Mouse (Mus musculus): ENCODE results near the gene Il31.
"Not testable (repeated sequence)": the region's sequence is repeated elsewhere in the genome, so short reads cannot be mapped to it uniquely, and the experiment has no call there.

Il31 gene

DNA sequence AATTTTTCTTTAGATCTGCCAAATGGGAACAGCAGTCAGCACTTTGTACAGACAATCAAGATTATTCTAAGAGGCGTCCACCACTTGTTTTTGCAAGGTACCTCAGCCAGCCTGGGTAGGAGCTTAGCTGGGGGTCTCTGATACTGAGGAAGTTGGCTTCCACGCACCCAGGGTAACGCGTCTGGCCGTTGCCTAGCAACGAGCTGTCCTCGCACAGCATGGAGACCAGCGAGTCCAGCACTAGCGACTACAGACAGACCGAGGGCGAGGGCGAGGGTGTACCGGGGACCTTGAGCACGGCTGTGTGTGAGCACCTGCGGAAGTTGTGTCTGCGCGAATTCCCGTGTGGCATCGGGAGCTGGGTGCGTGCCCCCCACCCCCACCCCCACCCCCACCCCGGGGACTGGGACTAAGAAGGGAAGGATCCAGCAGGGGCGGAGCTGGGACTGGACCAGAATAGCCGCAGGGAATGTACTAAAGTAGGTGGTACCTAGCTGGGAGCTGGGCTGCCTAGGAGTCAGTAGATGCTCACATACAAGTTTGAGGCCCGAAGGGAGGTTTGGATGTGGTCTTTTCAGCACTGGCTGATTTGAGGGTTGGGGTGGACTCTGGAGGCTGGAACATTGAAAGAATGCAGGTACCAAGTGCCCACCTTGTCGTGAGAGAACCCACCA, at the start of gene Il31, which contains the start of gene Lrrc43:
Il31 (minus strand) TSS at position 378 of the 674 bp plus-strand sequence.
Lrrc43 (plus strand) TSS at position 194 of the 674 bp plus-strand sequence.
- DNase-seq (ENCODE audit: low spot score) = no peak

DNA sequence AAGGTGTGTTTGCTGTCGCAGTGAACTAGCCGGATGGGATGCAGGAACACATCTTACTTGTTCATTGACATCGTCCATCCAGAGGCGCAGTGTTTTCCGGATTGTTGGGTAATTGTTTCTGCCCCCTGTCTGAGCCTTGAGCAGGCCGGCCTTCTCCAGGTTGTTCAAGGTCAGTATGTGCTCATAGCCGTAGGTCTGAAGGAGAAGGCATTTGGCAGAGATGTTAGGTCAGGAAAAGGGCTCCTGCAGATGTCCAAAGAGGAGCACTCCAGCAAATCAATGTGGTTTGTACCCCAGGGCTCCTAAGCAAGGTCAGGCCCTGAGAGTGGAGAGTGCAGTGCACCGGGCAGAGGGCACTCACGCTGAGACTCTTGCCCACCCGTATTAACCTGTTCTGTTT, 44.5 kb upstream of the Il31 start:
- DNase-seq (ENCODE audit: low spot score) = peak; percentile 7

DNA sequence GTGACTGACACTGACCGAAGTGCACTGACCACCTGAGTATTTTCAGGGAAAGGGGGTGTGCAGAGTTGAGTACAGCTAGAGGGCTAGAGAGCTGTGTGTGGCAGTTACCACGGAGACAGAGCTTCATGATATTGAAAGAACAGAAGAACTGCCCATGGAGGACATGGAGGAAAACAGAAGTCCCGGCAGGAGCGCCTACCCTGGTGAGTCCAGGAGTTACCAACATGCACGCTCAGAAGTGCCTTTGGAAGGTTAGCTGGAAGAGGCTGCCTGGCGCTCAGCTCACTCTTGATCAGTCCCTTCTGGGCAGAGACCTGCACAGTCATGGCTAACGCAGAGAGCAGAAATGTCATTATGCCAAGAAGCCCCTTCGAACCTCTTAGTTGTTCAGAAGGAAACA, 40.8 kb upstream of the Il31 start:
- peak; percentile 1 for DNase-seq (ENCODE audit: low spot score)

- DNase-seq (ENCODE audit: low spot score) = peak; percentile 3
These were observed 39.4 kb upstream of the Il31 start for GRCm38 (mm10) chr5:123528641-123529040.

DNA sequence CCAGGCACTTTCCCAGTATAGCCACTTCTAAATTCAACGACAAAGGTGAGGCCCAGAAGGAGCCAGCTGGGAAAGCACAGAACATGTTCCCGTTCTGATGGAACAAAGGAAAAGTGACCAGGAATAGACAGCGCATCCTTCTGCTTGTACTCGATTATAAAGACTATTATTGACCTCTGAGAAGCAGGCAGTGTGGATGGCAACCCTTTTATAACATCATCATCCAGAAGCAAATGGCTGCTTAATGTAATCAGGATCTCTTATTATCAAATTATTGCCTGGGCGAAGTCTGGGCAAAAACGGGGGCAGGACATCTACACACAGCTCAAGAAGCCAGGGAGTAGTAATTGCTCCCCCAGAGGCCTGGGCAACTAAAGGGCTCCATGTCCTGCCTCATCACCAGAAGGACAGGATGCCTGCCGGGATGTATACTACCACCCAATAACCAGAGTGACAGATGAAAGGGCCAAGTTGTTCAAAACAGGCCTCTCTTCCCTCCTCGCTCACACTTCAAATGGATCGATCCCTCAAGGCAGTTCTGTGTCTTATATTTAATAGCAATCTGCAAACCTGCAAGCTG, 36.7 kb upstream of the Il31 start:
- no peak for DNase-seq (ENCODE audit: low spot score)

- no peak for DNase-seq (ENCODE audit: low spot score)
These were observed 36.0 kb upstream of the Il31 start, which contains the start of gene Gm49027 for GRCm38 (mm10) chr5:123525281-123525680. Gene Gm49027 (minus strand): TSS chr5:123525488.

DNA sequence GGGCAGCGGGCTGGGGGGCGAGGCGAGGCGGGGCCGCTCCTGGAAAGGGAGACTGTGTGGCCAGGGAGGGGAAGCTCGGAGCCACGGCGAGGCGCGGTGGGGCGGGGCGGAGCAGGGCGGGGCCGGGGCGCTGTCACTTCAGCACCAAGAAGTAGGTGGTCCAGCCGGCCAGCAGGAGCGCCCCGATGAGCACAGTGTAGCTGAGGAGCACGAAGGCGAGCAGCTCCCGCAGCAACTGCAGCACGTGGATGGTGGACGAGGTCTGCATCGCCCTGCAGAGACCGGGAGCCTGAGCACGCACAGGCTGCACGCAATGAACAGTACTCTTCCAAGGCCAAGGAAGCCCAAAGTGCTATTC, 35.1 kb upstream of the Il31 start:
- no peak for DNase-seq (ENCODE audit: low spot score)

DNA sequence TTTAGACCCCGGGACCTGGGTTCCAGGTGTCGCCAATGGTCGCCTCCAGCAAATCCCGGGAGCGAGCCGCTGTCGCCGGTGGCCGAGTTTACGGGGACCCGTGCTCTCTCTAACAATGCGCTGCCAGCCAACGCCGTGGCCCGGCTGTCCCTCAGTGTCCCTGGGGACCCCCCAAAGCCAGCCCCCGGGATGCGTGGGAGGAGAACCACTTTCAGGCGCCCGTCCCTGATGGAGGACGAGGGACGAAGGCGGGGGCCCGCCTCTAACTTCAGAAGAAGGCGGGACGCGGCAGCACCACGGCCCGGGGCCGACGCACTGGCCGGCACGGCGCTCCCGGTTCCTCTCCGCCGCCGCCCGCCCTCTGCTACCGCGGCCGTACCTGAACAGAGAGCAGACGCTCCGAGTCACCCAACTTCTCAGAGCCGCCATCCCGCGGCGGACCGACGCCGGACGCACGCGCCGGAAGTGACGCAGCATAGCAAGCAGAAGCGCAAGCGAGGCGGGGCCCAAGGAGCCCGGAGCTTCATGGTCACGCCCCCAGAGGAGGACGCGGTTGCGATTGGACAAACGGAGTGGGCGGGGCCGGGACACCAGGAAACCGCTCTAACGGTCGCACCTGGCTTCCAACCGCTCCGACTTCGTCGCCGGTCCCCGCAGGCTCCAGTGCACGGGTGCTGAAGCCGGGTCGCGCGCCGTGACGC, 34.6 kb upstream of the Il31 start, which contains the start of gene Diablo:
Diablo (minus strand) TSS at position 485 of the 701 bp plus-strand sequence.
- peak; percentile 99 for DNase-seq (ENCODE audit: low spot score)

- DNase-seq (ENCODE audit: low spot score) = no peak
These were observed 32.9 kb upstream of the Il31 start for GRCm38 (mm10) chr5:123522166-123522565.

DNA sequence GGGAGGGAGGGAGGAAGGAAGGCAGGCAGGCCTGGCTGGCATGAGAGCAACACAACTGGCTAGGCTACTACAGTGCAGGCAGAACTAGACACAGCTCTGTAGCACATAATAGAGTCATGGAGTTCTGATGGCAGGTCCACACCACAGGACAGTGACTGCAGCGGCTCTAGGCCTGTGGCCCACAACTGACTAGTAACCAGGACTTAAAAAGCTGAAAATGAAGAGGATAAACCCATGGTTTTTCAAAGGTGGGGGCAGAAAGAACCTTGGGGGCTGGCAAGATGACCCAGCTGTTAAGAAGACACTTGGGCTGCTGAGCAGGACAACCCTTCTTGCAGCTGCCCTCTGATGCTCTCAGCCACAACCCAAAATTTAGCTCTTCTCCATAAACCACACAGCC, 32.3 kb upstream of the Il31 start:
- no peak for DNase-seq (ENCODE audit: low spot score)

- no peak for DNase-seq (ENCODE audit: low spot score)
These were observed 31.4 kb upstream of the Il31 start for GRCm38 (mm10) chr5:123520666-123521065.

GRCm38 (mm10) chr5:123514871-123515270, 25.6 kb upstream of the Il31 start:
- DNase-seq (ENCODE audit: low spot score) = no peak

DNA sequence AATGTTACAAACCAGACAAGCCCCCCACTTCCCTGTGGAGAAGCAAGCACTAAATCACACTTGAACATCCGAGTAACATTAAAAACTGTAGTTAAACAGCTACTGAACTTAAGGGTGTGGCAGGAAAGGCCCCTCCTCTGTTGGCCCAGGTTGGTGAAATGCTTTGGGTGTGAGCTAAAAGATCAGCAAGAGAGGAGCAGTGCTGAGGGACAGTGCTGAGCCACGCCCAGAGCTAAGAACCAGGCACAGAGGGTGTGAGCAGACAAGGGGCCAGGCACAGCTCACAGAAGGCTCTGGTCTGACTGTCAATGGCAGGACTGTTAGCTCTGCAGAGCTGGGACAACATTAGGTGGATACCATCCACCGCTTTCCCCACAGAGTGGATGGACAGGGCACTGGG, 22.8 kb upstream of the Il31 start:
- no peak for DNase-seq (ENCODE audit: low spot score)

DNA sequence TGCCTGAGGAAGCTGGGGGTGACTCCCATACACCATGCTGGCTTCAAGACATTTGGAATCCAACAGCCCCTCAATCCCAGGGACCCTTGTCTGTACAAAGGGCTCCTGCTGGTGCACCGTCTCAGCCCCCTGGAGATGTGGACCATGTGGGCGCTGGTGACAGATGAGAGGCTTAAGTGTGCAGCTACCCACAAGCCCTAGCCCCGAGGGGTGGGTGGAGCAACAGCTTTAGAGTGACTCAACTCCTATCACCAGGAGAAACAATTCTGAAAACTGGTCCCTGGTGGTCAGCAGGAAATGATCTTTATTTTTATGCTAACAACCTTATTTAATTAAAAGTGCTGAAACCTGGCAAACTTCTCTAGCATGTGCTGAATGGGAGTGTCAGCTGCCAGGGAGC, 22.1 kb upstream of the Il31 start:
- not testable (repeated sequence) for DNase-seq (ENCODE audit: low spot score)

GRCm38 (mm10) chr5:123510160-123510559, 20.9 kb upstream of the Il31 start, which contains the start of gene B3gnt4:
Gene B3gnt4 (plus strand): TSS chr5:123510460.
- DNase-seq (ENCODE audit: low spot score) = no peak

DNA sequence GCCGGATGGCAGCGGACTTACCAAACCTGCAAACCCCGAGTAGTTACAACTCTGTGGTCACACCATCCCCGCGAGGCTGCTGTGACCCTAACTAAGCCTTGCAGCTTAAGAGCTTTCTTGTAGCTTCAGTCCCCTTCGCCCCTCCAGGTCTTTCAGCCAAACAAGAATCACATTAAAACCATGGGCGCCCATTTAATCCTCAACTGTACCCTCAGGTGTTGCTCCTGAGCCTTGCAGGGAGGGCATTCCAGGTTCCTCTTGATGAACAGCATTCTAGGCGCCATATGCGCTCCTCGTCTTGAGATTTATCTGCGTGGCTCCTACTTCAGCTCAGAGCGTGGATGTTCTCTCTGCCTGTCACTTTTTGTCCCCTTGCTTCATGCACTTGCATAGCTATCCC, 19.6 kb upstream of the Il31 start:
- DNase-seq (ENCODE audit: low spot score) = no peak

DNA sequence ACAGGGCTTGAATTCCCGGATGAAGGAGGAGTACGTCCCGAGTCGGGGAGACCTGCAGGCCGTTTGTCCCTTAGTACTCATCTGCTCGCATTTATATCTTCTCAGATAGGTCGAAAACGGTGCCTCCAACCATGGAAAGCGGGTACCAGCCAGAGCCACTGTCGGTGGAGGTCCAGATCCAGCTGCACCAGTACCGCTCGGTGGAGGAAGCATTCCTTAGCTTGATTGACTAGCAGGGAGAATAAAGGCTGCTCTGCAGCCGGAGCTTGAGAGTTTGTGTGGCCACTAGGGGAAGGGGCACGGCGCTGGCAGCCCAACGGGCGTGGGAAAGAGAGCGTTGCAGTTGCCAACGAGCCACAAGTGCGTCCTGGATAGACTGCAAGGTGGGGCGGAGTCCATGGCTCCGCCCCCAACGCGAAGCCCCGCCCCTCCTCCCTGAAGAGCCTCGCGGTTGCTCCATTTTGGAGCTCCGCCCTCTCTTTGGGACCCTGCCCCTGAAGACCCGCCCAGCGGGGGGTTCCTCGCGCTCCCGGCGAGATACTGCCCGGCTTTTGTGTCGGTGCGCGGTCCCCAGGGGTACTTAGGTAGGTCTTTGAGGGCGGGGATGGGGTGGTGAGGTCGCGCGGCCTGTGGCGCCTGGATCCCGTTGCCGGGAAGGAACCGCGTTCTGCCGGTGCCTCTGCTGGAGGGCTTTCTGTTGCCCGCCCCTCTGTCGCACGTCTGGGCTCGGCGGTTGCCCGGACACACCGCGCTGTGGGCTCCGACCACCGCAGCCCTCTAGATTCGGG, 18.8 kb upstream of the Il31 start:
- DNase-seq (ENCODE audit: low spot score) = peak; percentile 86

- DNase-seq (ENCODE audit: low spot score) = no peak
These were observed 12.7 kb upstream of the Il31 start for GRCm38 (mm10) chr5:123501973-123502372.

DNA sequence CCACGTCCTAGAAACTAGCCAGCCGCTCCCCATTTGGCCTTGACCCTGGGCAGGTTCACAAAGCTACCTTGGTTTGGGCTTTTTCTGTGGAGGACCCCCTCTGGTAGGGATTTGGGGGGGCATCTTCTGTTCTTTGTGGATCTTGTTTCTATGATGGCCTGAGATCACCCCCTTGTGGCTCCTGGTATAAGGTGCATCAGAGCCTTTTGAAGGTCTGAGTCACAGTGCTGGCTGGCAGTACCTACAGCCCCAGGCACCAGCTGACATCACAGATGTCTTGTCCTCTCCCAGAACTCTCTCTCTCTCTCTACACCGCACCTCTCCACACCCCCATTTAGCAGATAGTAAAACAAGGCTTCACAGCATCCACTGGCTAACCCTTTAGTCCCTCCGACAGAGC, 10.4 kb upstream of the Il31 start:
- no peak for DNase-seq (ENCODE audit: low spot score)

DNA sequence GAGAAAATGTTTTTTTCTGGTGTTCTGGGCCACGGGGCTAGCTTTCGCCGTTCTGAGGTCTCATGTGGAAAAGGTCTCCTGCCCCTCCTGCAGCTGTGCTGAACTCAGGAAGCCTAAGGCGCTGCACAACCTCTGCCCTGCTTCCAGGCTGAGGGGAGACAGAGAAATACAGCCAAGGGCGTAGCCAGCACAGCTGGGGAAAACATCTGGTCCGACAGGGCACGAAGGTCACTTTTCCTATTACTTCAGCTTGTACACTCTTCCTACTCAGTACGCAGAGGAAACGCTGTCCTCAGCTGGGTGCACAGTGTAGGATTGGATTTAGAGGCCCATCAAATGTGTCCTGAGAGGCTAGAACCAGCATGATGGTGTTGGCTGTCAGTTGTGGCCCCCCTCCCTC, 646 bp upstream of the Il31 start:
- DNase-seq (ENCODE audit: low spot score) = no peak

GRCm38 (mm10) chr5:123487659-123488395, 1.5 kb downstream of the Il31 start:
- no peak for DNase-seq (ENCODE audit: low spot score)

GRCm38 (mm10) chr5:123473817-123474216, 15.5 kb downstream of the Il31 start:
- no peak for DNase-seq (ENCODE audit: low spot score)
